Mouse (Mus musculus) small intestine, adult 2 months (tissue): ENCODE results near the gene Muc4.

Experiments
- CTCF ChIP-seq: fragments of 200-500 bp; IDR thresholded peaks from 2 replicates; pipeline ENCODE4 v1.5.1; 2012; ENCODE audit warnings: low read depth, mild to moderate bottlenecking, control low read depth, inconsistent platforms, low read length, moderate library complexity, mixed read lengths; ENCODE audit not compliant: insufficient replicate concordance, insufficient read length; ENCODE audit errors: extremely low read depth
- POLR2A ChIP-seq: fragments of 200-500 bp; IDR thresholded peaks from 2 replicates; pipeline ENCODE4 v1.6.1; 2012; ENCODE audit warnings: low read depth, mild to moderate bottlenecking, control low read depth, inconsistent platforms, low read length, moderate library complexity

DNA sequence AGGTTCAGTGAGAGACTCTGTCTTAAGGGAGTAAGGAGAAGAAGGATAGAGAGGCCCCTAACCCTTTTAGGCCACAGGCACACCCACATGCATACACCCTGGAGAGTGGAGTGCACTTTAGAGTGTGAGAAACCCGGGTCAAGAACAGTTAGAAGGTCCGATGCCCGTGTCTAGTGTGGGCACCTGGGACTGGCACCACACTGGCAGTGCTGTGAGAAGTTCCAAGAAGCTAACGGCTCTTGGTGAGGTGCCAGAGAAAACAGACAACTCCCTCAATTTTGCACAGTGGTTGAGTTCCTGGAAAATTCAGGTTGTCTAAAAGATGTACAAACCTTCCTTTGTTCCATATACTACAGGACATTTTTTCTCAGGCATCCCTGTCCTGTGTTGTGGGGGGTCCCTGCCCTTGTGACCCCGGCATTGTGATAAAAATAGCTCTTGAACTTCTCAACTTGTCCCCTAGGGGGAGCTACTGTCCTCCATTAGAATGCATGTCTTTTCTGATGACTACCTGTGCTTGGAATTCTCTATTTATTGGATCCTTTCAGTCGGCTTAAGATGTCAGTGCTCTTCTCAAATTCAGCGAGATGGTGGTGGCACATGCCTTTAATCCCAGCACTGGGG is 38.7 kb upstream of the Muc4 start:
- TF ChIP-seq CTCF (peak; percentile 79; the same call in 1 of the 2 replicates), POLR2A (no peak)
